Mouse (Mus musculus): ENCODE measurements around the gene Prune2. TPM values are rescaled to one million over a fixed set of nuclear protein-coding genes. Genes with fewer than 3 reads are reported as not detected.

Prune2 gene
- polyA plus RNA-seq, 1 experiment = 3.3 TPM

DNA sequence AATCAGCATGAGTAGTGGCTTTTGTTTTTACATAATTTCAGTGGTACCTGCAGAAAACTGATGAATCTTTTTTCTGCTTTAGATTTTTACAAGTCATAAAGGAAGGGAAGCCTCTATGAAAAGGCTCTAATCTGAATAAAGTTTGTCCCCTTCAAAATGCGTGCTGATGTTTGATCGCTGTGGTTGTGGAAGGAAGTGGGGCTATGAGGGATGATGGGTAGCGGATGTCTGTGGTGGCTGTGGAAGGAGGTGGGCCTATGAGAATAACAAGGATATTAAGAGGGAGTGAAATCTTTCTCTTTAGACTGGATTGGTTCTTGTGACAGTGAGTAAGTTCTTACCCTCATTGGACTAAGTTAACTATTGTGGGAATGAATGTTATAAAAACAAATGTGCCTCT is 23.0 kb downstream of the Prune2 start:
- Histone ChIP-seq H3K4me3 (replicated peaks; ENCODE audit: control insufficient read depth, low read depth, low read length) (no peak overlapping the region), H3K27ac (ENCODE audit: control insufficient read depth, insufficient read depth, low read depth, low read length, poor library complexity) (no peak overlapping the region), H3K4me1 (ENCODE audit: control insufficient read depth, insufficient read depth, low read length) (no peaks in the 10 kb centered on the region; the same call in 1 of the 2 replicates)
- TF ChIP-seq CTCF (IDR thresholded peaks at IDR 0.05; ENCODE audit: control insufficient read depth, insufficient read depth, low read length) (no peak), POLR2A (IDR thresholded peaks at IDR 0.05; ENCODE audit: borderline replicate concordance, control insufficient read depth, low read depth, low read length) (no peak)
- WGBS = 10% methylated on average over 3 of the region's 3 CpGs

DNA sequence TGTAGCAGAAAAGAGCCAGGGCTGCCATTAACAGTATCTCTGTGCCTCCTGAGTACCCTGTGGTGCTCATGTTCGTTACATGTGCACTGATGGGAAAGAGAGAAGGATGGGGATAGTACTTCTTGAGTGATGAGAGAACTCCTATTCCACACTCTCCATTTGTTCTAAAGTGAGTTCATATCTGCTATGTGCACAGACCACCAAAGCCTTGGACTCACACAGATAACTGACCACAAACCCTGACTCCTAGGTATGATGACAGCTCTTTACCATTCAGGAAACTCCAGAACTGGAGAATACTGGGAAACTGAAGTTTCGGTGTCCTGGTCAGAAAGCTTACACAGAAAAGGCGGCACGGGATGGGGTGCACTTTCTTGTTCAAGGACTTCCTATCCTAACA is 25.8 kb downstream of the Prune2 start:
- Histone ChIP-seq H3K4me1 (ENCODE audit: control insufficient read depth, insufficient read depth, low read length) (no peaks in the 10 kb centered on the region; the same call in 1 of the 2 replicates), H3K27ac (ENCODE audit: control insufficient read depth, insufficient read depth, low read depth, low read length, poor library complexity) (no peak overlapping the region), H3K4me3 (replicated peaks; ENCODE audit: control insufficient read depth, low read depth, low read length) (no peak overlapping the region)
- 58% methylated on average over 4 of the region's 4 CpGs for WGBS
- TF ChIP-seq POLR2A (IDR thresholded peaks at IDR 0.05; ENCODE audit: borderline replicate concordance, control insufficient read depth, low read depth, low read length) (no peak), CTCF (IDR thresholded peaks at IDR 0.05; ENCODE audit: control insufficient read depth, insufficient read depth, low read length) (no peak)

DNA sequence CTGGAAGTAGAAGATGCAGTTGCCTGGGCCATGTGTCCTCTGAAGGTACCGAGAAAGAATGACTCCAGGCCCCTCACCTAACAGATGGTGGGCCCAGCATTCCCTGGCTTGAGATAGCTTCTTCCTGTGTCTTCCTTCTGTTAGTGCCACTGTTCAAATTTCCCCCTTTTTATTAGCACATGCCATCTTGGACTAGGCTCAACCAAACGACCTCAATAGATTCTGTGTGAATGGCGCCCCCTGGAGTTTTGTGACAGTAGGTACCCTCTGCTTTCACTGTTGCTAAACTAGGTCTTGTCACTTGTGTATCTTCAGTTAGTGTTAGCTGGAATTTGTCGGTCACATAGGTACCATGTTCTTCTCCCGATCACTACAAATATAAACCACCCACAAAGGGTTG is 29.0 kb downstream of the Prune2 start:
- TF ChIP-seq CTCF (IDR thresholded peaks at IDR 0.05; ENCODE audit: control insufficient read depth, insufficient read depth, low read length) (no peak), POLR2A (IDR thresholded peaks at IDR 0.05; ENCODE audit: borderline replicate concordance, control insufficient read depth, low read depth, low read length) (no peak)
- Histone ChIP-seq H3K4me1 (ENCODE audit: control insufficient read depth, insufficient read depth, low read length) (no peaks in the 10 kb centered on the region), H3K27ac (ENCODE audit: control insufficient read depth, insufficient read depth, low read depth, low read length, poor library complexity) (no peak overlapping the region), H3K4me3 (replicated peaks; ENCODE audit: control insufficient read depth, low read depth, low read length) (no peak overlapping the region)
- 43% methylated on average over 5 of the region's 5 CpGs for WGBS

- H3K4me3 ChIP-seq (replicated peaks; ENCODE audit: control insufficient read depth, low read depth, low read length) = no peak overlapping the region
- no peak for TF ChIP-seq POLR2A (IDR thresholded peaks at IDR 0.05; ENCODE audit: borderline replicate concordance, control insufficient read depth, low read depth, low read length)
- TF ChIP-seq CTCF (IDR thresholded peaks at IDR 0.05; ENCODE audit: control insufficient read depth, insufficient read depth, low read length) = no peak
- H3K4me1 ChIP-seq (ENCODE audit: control insufficient read depth, insufficient read depth, low read length) = no peaks in the 10 kb centered on the region
These were observed 32.1 kb downstream of the Prune2 start for GRCm38 (mm10) chr19:16987984-16988383.

GRCm38 (mm10) chr19:16992151-16992550 is 36.2 kb downstream of the Prune2 start:
- WGBS = 30% methylated on average over 4 of the region's 4 CpGs
- TF ChIP-seq CTCF (IDR thresholded peaks at IDR 0.05; ENCODE audit: control insufficient read depth, insufficient read depth, low read length) (no peak), POLR2A (IDR thresholded peaks at IDR 0.05; ENCODE audit: borderline replicate concordance, control insufficient read depth, low read depth, low read length) (no peak)
- no peaks in the 10 kb centered on the region for H3K4me1 ChIP-seq (ENCODE audit: control insufficient read depth, insufficient read depth, low read length)
- no peak overlapping the region for H3K4me3 ChIP-seq (replicated peaks; ENCODE audit: control insufficient read depth, low read depth, low read length)
- no peak overlapping the region for H3K27ac ChIP-seq (ENCODE audit: control insufficient read depth, insufficient read depth, low read depth, low read length, poor library complexity)

More at GRCm38 (mm10) chr19:16987984-16988383, 32.1 kb downstream of the Prune2 start:
- 81% methylated on average over 11 of the region's 11 CpGs for WGBS
- no peak overlapping the region for H3K27ac ChIP-seq (ENCODE audit: control insufficient read depth, insufficient read depth, low read depth, low read length, poor library complexity)

DNA sequence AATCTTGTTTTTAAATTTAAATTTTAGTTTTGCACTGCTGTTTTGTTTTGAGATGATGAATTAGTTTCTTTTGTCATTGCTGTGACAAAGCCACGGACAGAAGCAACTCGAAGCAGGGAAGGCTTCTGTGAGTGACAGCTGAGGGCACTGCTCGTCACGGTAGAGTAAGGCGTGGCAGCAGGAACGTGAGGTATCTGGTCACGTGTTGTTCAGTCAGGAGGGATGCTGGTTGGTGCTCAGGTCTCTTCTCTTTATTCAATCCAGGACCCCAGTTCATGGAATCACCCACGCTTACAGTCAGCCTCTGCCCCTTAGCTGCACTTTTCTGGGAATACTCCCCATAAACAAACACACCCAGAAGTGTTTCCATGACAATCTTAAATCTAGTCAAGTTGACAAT is 38.3 kb downstream of the Prune2 start:
- no peak for TF ChIP-seq CTCF (IDR thresholded peaks at IDR 0.05; ENCODE audit: control insufficient read depth, insufficient read depth, low read length)
- TF ChIP-seq POLR2A (IDR thresholded peaks at IDR 0.05; ENCODE audit: borderline replicate concordance, control insufficient read depth, low read depth, low read length) = no peak
- Histone ChIP-seq H3K27ac (ENCODE audit: control insufficient read depth, insufficient read depth, low read depth, low read length, poor library complexity) (no peak overlapping the region), H3K4me1 (ENCODE audit: control insufficient read depth, insufficient read depth, low read length) (no peaks in the 10 kb centered on the region), H3K4me3 (replicated peaks; ENCODE audit: control insufficient read depth, low read depth, low read length) (no peak overlapping the region)
- WGBS = 74% methylated on average over 8 of the region's 8 CpGs

GRCm38 (mm10) chr19:16997915-16998314 is 42.0 kb downstream of the Prune2 start:
- no peak for TF ChIP-seq CTCF (IDR thresholded peaks at IDR 0.05; ENCODE audit: control insufficient read depth, insufficient read depth, low read length)
- TF ChIP-seq POLR2A (IDR thresholded peaks at IDR 0.05; ENCODE audit: borderline replicate concordance, control insufficient read depth, low read depth, low read length) = no peak
- Histone ChIP-seq H3K4me1 (ENCODE audit: control insufficient read depth, insufficient read depth, low read length) (no peaks in the 10 kb centered on the region), H3K4me3 (replicated peaks; ENCODE audit: control insufficient read depth, low read depth, low read length) (no peak overlapping the region), H3K27ac (ENCODE audit: control insufficient read depth, insufficient read depth, low read depth, low read length, poor library complexity) (no peak overlapping the region)
- 45% methylated on average over 7 of the region's 7 CpGs for WGBS

GRCm38 (mm10) chr19:17006220-17006907 is 50.4 kb downstream of the Prune2 start:
- no peak overlapping the region for H3K4me3 ChIP-seq (replicated peaks; ENCODE audit: control insufficient read depth, low read depth, low read length)
- H3K27ac ChIP-seq (ENCODE audit: control insufficient read depth, insufficient read depth, low read depth, low read length, poor library complexity) = no peak overlapping the region
- H3K4me1 ChIP-seq (ENCODE audit: control insufficient read depth, insufficient read depth, low read length) = no peaks in the 10 kb centered on the region
- 84% methylated on average over 17 of the region's 17 CpGs for WGBS
- TF ChIP-seq CTCF (IDR thresholded peaks at IDR 0.05; ENCODE audit: control insufficient read depth, insufficient read depth, low read length) (no peak), POLR2A (IDR thresholded peaks at IDR 0.05; ENCODE audit: borderline replicate concordance, control insufficient read depth, low read depth, low read length) (no peak)

Measured in bone marrow, adult 2 months (tissue).